Mouse (Mus musculus): ENCODE data around the gene Il11ra1.

GRCm38 (mm10) chr4:41731052-41731765, 31.4 kb downstream of the Il11ra1 start, which contains the start of gene Arid3c:
- no peak for TF ChIP-seq GATA1 (IDR thresholded peaks at IDR 0.05; ENCODE audit: borderline replicate concordance, low read length)
- no peak for TF ChIP-seq FLI1 (IDR thresholded peaks at IDR 0.05; ENCODE audit: low read length)
